Mouse (Mus musculus) embryonic facial prominence, embryonic 11.5 days (tissue): Measurements from ENCODE around the gene Gnl3. TPM values are rescaled to one million over a fixed set of nuclear protein-coding genes. Genes with fewer than 3 reads are reported as not detected.

Experiments
- ATAC-seq: fragments of 200-750 bp; cut with Nextera tagmentation; replicated peaks from 2 replicates; pipeline ENCODE4 v1.8.0; 2017; ENCODE audit warnings: low read depth; ENCODE audit not compliant: insufficient number of reproducible peaks, low FRiP score, low TSS enrichment
- DNase-seq: peaks from one replicate; pipeline ENCODE4 v3.0.0-alpha.2; 2015; ENCODE audit warnings: low spot score
- H3K27ac ChIP-seq: fragments of 300-500 bp; sonication (generic); replicated peaks from 2 replicates; pipeline ENCODE4 v1.5.1; 2014; ENCODE audit warnings: mild to moderate bottlenecking, low read depth, low read length, control low read depth
- H3K27me3 ChIP-seq: fragments of 300-500 bp; sonication (generic); 2 replicates; pipeline ENCODE4 v1.6.1; 2014; ENCODE audit warnings: mild to moderate bottlenecking, low read length, moderate library complexity, mixed read lengths; ENCODE audit not compliant: control insufficient read depth, insufficient read depth
- H3K36me3 ChIP-seq: fragments of 300-500 bp; sonication (generic); replicated peaks from 2 replicates; pipeline ENCODE4 v1.6.1; 2014; ENCODE audit warnings: low read depth, mild to moderate bottlenecking, low read length, moderate library complexity, mixed read lengths; ENCODE audit not compliant: control insufficient read depth, insufficient read depth
- H3K4me1 ChIP-seq: fragments of 300-500 bp; sonication (generic); 2 replicates; pipeline ENCODE4 v1.6.1; 2014; ENCODE audit warnings: low read length, mixed read lengths; ENCODE audit not compliant: control insufficient read depth, insufficient read depth
- H3K4me2 ChIP-seq: fragments of 300-500 bp; sonication (generic); 2 replicates; pipeline ENCODE4 v1.6.1; 2014; ENCODE audit warnings: low read depth, mild to moderate bottlenecking, control low read depth, low read length, moderate library complexity
- H3K4me3 ChIP-seq: fragments of 300-500 bp; sonication (generic); 2 replicates; pipeline ENCODE4 v1.5.1; 2014; ENCODE audit warnings: low read depth, low read length, control low read depth
- H3K9ac ChIP-seq: fragments of 300-500 bp; sonication (generic); replicated peaks from 2 replicates; pipeline ENCODE4 v1.6.1; 2014; ENCODE audit warnings: mild to moderate bottlenecking, control low read depth, low read length
- H3K9me3 ChIP-seq: fragments of 300-500 bp; sonication (generic); replicated peaks from 2 replicates; pipeline ENCODE4 v1.6.1; 2016; ENCODE audit warnings: mild to moderate bottlenecking, low read length, inconsistent platforms, mixed read lengths; ENCODE audit not compliant: control insufficient read depth
- WGBS: fragments of 180-500 bp; shearing (Covaris S2); extraction: QIAGEN DNeasy Blood & Tissue Kit; methylation state at CpG from one replicate; pipeline ENCODE4 v1.1.7; 2014; 5-methylcytosine and 5-hydroxymethylcytosine counted together
- polyA plus RNA-seq: library from polyadenylated mRNA; unstranded; fragments of >200 nt; fragmentation: Nextera tagmentation; extraction: Ambion mirVana; gene quantifications from 2 replicates; pipeline ENCODE4 v1.2.1, GENCODE M21; 2014

Gnl3 gene
- polyA plus RNA-seq = 113 and 129 TPM in 2 replicates

DNA sequence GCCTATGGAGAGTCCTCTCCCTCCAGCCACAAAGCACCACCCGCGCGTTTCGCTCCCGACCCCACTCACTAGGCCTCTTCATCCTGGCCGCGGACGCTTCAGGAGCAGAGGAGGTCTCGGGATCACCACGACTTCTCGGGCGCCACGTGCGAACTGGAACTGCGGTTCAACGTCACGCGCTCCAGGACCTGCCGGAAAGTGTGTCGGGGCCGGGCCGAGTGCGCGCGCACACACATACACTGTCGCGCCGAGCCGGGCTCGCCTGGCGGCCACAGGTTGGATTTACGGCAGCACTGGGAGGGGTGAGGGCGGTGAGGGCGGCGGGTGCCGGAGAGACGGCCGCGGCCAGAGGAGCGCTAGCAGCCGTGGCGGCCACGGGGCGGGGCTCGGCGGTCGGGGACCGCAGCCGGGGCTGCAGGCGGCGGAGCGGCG, at the start of gene Gnl3, which contains the start of gene Pbrm1:
Gene Gnl3, minus strand, starts transcription at position 293 of the 432 bp plus-strand sequence.
Gene Pbrm1, plus strand, starts transcription at position 279 of the 432 bp plus-strand sequence.
- H3K36me3 ChIP-seq = peaks cover 9% of the 10 kb centered on the region
- H3K27ac ChIP-seq = peak within 1 kb of the TSS; percentile 96

GRCm38 (mm10) chr14:31062277-31062676, 43.3 kb upstream of the Gnl3 start:
- 69% methylated on average over 1 of the region's 1 CpGs for WGBS
- Histone ChIP-seq H3K27ac (no peak overlapping the region), H3K4me2 (no peak overlapping the region), H3K36me3 (peaks cover 17% of the 10 kb centered on the region), H3K27me3 (no peaks in the 10 kb centered on the region), H3K4me1 (no peaks in the 10 kb centered on the region), H3K9me3 (no peaks in the 10 kb centered on the region), H3K4me3 (no peak overlapping the region), H3K9ac (no peak overlapping the region)
- ATAC-seq (no peak), DNase-seq (peak; percentile 44)

More for the DNA sequence above, at the start of gene Gnl3, which contains the start of gene Pbrm1:
- no peaks in the 10 kb centered on the region for H3K27me3 ChIP-seq
- H3K9ac ChIP-seq = peak within 1 kb of the TSS; percentile 98
- H3K4me3 ChIP-seq = peak within 1 kb of the TSS; percentile 83
- H3K4me1 ChIP-seq = peaks cover 4% of the 10 kb centered on the region
- 0% methylated on average over 41 of the region's 53 CpGs for WGBS
- peak within 1 kb of the TSS; percentile 55 for H3K4me2 ChIP-seq
- DNase-seq = peak; percentile 97
- peak; percentile 92 for ATAC-seq
- no peaks in the 10 kb centered on the region for H3K9me3 ChIP-seq

DNA sequence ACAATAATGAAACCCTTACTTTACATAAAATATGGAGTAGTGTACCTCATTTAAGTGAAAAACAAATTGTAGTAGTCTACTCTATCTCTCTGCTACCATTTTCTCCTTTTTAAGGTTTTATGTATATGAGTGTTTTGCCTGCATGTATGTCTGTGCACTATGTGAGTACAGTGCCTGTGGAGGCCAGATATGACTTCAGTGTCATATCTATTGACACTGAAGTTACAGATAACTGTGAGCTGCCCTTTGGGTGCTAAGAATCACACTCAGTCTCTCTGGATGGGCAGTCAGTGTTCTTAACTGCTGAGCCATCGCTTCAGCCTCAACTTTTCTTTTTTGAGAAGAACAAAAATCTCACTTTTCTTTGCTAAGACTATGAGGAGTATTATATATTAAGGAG, 26.9 kb upstream of the Gnl3 start:
- no peak overlapping the region for H3K4me2 ChIP-seq
- WGBS = 96% methylated on average over 1 of the region's 1 CpGs
- DNase-seq (no peak), ATAC-seq (no peak)
- H3K36me3 ChIP-seq = peaks cover 12% of the 10 kb centered on the region
- H3K27ac ChIP-seq = no peak overlapping the region
- H3K27me3 ChIP-seq = no peaks in the 10 kb centered on the region
- H3K9me3 ChIP-seq = no peaks in the 10 kb centered on the region
- no peak overlapping the region for H3K9ac ChIP-seq
- H3K4me1 ChIP-seq = no peaks in the 10 kb centered on the region
- no peak overlapping the region for H3K4me3 ChIP-seq

DNA sequence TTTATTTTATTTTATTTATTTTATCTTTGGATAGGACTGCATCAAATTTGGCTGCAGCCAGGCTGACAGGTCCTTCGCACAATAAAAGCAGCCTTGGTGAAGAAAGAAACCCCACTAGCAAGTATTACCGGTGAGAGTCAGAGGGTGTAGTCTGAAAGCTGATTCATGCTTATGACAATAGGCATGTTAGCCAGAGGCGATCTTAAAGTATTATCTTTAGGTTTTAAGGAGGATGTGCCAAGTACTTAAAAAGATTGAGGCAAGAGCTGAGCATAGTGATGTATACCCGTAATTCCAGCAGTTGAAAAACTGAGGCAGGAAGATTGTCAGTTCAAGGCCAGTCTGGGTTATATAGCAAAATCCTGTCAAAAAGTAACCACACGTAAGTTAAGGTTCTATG, 26.3 kb upstream of the Gnl3 start:
- WGBS = 94% methylated on average over 5 of the region's 5 CpGs
- peaks cover 7% of the 10 kb centered on the region; the same call in 1 of the 2 replicates for H3K36me3 ChIP-seq
- H3K4me1 ChIP-seq = no peaks in the 10 kb centered on the region
- ATAC-seq (no peak), DNase-seq (no peak)
- H3K27me3 ChIP-seq = no peaks in the 10 kb centered on the region
- H3K4me3 ChIP-seq = no peak overlapping the region
- no peak overlapping the region for H3K27ac ChIP-seq
- H3K4me2 ChIP-seq = no peak overlapping the region
- H3K9me3 ChIP-seq = no peaks in the 10 kb centered on the region
- no peak overlapping the region for H3K9ac ChIP-seq

GRCm38 (mm10) chr14:31025785-31026184, 6.8 kb upstream of the Gnl3 start:
- no peak overlapping the region for H3K9ac ChIP-seq
- no peak for ATAC-seq
- WGBS = 72% methylated on average over 3 of the region's 3 CpGs
- H3K36me3 ChIP-seq = peaks cover 19% of the 10 kb centered on the region
- no peaks in the 10 kb centered on the region for H3K9me3 ChIP-seq
- H3K27me3 ChIP-seq = no peaks in the 10 kb centered on the region
- no peak overlapping the region for H3K27ac ChIP-seq
- H3K4me3 ChIP-seq = no peak overlapping the region
- no peak overlapping the region for H3K4me2 ChIP-seq
- no peaks in the 10 kb centered on the region for H3K4me1 ChIP-seq
- DNase-seq = peak; percentile 9

- Histone ChIP-seq H3K9ac (no peak overlapping the region), H3K4me2 (no peak overlapping the region), H3K9me3 (no peaks in the 10 kb centered on the region), H3K4me1 (peaks cover under 1% of the 10 kb centered on the region; the same call in 1 of the 2 replicates), H3K27ac (no peak overlapping the region), H3K27me3 (no peaks in the 10 kb centered on the region), H3K4me3 (no peak overlapping the region), H3K36me3 (peaks cover 14% of the 10 kb centered on the region)
- ATAC-seq (no peak), DNase-seq (no peak)
- 69% methylated on average over 1 of the region's 1 CpGs for WGBS
Measured at GRCm38 (mm10) chr14:31022579-31022978, 3.6 kb upstream of the Gnl3 start.

- H3K27ac ChIP-seq = peak overlapping the region; percentile 96
- ATAC-seq = peak; percentile 89
- peak; percentile 85 for DNase-seq
- H3K27me3 ChIP-seq = no peaks in the 10 kb centered on the region
- H3K4me3 ChIP-seq = peak overlapping the region; percentile 83
- H3K9ac ChIP-seq = peak overlapping the region; percentile 98
- no peaks in the 10 kb centered on the region for H3K9me3 ChIP-seq
- H3K4me1 ChIP-seq = peaks cover 4% of the 10 kb centered on the region
- 10% methylated on average over 30 of the region's 56 CpGs for WGBS
- H3K36me3 ChIP-seq = peaks cover 12% of the 10 kb centered on the region
- peak overlapping the region; percentile 42 for H3K4me2 ChIP-seq
Measured at GRCm38 (mm10) chr14:31019331-31020205, 616 bp upstream of the Gnl3 start.

- Histone ChIP-seq H3K27ac (no peak overlapping the region), H3K4me3 (peak overlapping the region; percentile 83), H3K4me2 (peak overlapping the region; percentile 55), H3K4me1 (peaks cover 4% of the 10 kb centered on the region), H3K9me3 (no peaks in the 10 kb centered on the region), H3K27me3 (no peaks in the 10 kb centered on the region), H3K9ac (peak overlapping the region; percentile 98), H3K36me3 (peaks cover 9% of the 10 kb centered on the region)
- WGBS = 0% methylated on average over 2 of the region's 2 CpGs
- DNase-seq (peak; percentile 43), ATAC-seq (no peak)
Measured at GRCm38 (mm10) chr14:31017854-31018253, 1.1 kb downstream of the Gnl3 start.
